Mouse (Mus musculus) embryonic facial prominence, embryonic 10.5 days (tissue): Measurements from ENCODE around the gene Bivm. TPM values are rescaled to one million over a fixed set of nuclear protein-coding genes. Genes with fewer than 3 reads are reported as not detected.

Experiments used
- DNase-seq: peaks from one replicate; pipeline ENCODE4 v3.0.0-alpha.2; 2017; ENCODE audit warnings: low spot score
- H3K27ac ChIP-seq: fragments of 300-500 bp; sonication (generic); replicated peaks from 2 replicates; pipeline ENCODE4 v1.5.1; 2016; ENCODE audit warnings: mild to moderate bottlenecking
- H3K27me3 ChIP-seq: fragments of 300-500 bp; sonication (generic); replicated peaks from 2 replicates; pipeline ENCODE4 v1.6.1; 2016; ENCODE audit warnings: low read depth, mild to moderate bottlenecking; ENCODE audit not compliant: poor library complexity, severe bottlenecking
- H3K36me3 ChIP-seq: fragments of 300-500 bp; sonication (generic); replicated peaks from 2 replicates; pipeline ENCODE4 v1.6.1; 2016; ENCODE audit warnings: mild to moderate bottlenecking, moderate library complexity
- H3K4me1 ChIP-seq: fragments of 300-500 bp; sonication (generic); 2 replicates; pipeline ENCODE4 v1.6.1; 2016
- H3K4me3 ChIP-seq: fragments of 300-500 bp; sonication (generic); 2 replicates; pipeline ENCODE4 v1.5.1; 2016; ENCODE audit warnings: mild to moderate bottlenecking, moderate library complexity
- H3K9me3 ChIP-seq: fragments of 300-500 bp; sonication (generic); 2 replicates; pipeline ENCODE4 v1.6.1; 2016; ENCODE audit warnings: mild to moderate bottlenecking
- WGBS: fragments of 180-500 bp; shearing (Covaris S2); methylation state at CpG from one replicate; pipeline ENCODE4 v1.1.7; 2016; 5-methylcytosine and 5-hydroxymethylcytosine counted together
- polyA plus RNA-seq: library from polyadenylated mRNA; unstranded; fragments of >200 nt; fragmentation: Nextera tagmentation; extraction: Ambion mirVana; gene quantifications from 2 replicates; pipeline ENCODE4 v1.2.1, GENCODE M21; 2016

The Bivm gene
- polyA plus RNA-seq: 25.4 and 26.6 TPM in 2 replicates

- under 1% methylated on average over 39 of the region's 39 CpGs for WGBS
- H3K4me3 ChIP-seq: peak within 1 kb of the TSS; percentile 78
Observed at GRCm38 (mm10) chr1:44118239-44119054, at the start of gene Bivm, which contains the start of gene Kdelc1. Bivm (plus strand) TSS chr1:44118957. Kdelc1 (minus strand) TSS chr1:44118808.

GRCm38 (mm10) chr1:44101448-44102225 lies 17.1 kb upstream of the Bivm start:
- peak overlapping the region; percentile 78 for H3K4me3 ChIP-seq
- no peaks in the 10 kb centered on the region for H3K27me3 ChIP-seq
- H3K27ac ChIP-seq: peak overlapping the region; percentile 93
- H3K4me1 ChIP-seq: peaks cover 13% of the 10 kb centered on the region
- peaks cover 43% of the 10 kb centered on the region for H3K36me3 ChIP-seq
- no peaks in the 10 kb centered on the region for H3K9me3 ChIP-seq
- peak; percentile 59 for DNase-seq
- WGBS: under 1% methylated on average over 55 of the region's 55 CpGs

More at GRCm38 (mm10) chr1:44118239-44119054, at the start of gene Bivm, which contains the start of gene Kdelc1:
- peaks cover 21% of the 10 kb centered on the region for H3K4me1 ChIP-seq
- H3K9me3 ChIP-seq: no peaks in the 10 kb centered on the region
- DNase-seq: peak; percentile 93
- H3K36me3 ChIP-seq: peaks cover 43% of the 10 kb centered on the region
- H3K27me3 ChIP-seq: no peaks in the 10 kb centered on the region
- peak within 1 kb of the TSS; percentile 95 for H3K27ac ChIP-seq

DNA sequence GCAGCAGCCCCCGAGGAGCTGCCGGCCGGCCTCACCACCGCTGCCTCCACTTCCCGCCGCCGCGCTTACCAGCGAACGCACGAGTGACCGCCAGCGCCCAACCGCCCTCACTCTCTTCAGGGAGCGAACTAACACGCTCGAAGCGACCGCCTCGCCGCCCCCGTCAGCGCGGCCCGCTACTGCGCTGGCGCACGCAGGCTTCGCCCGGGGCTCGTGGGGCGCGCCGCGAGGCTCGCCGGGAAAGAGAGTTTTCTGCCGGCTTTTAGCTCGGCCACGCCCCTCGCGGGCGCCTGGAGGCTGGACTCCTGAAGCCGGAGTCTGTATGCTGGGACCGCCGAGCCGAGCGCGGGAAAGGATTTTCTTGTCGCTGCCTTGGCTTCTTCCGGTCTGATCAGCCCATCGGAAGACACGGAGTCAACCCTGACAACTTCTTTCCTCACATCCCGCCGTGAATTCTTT lies 16.5 kb upstream of the Bivm start, which contains the start of gene Tex30:
TSS of gene Tex30 (minus strand) at position 183 of the 459 bp plus-strand sequence.
- Histone ChIP-seq H3K27ac (peak within 1 kb of the TSS; percentile 93), H3K4me3 (peak within 1 kb of the TSS; percentile 78), H3K36me3 (peaks cover 43% of the 10 kb centered on the region), H3K27me3 (no peaks in the 10 kb centered on the region), H3K4me1 (peaks cover 13% of the 10 kb centered on the region), H3K9me3 (no peaks in the 10 kb centered on the region)
- peak; percentile 97 for DNase-seq
- under 1% methylated on average over 55 of the region's 55 CpGs for WGBS

DNA sequence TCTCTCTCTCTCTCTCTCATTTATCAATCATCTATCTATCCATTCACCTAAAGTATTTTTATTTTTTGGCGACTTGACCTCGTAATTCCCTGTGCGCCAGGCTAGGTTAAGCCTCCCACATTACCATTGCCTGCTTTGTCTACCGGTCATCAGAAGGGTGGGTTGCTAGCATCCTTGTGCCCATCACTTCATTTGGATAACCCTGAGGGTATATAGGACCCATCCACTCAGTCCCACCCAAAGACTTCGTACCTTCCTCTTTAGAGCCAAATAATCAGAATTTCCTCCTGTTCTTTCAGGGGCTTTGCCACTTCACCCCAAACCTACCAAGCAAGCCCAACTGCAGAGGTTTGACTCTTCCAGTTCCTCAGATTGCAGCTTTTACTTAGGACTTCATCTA lies 15.8 kb upstream of the Bivm start:
- WGBS: 15% methylated on average over 5 of the region's 5 CpGs
- peak overlapping the region; percentile 93 for H3K27ac ChIP-seq
- peaks cover 13% of the 10 kb centered on the region for H3K4me1 ChIP-seq
- DNase-seq: peak; percentile 21
- H3K36me3 ChIP-seq: peaks cover 43% of the 10 kb centered on the region
- H3K27me3 ChIP-seq: no peaks in the 10 kb centered on the region
- H3K4me3 ChIP-seq: peak overlapping the region; percentile 78
- no peaks in the 10 kb centered on the region for H3K9me3 ChIP-seq

DNA sequence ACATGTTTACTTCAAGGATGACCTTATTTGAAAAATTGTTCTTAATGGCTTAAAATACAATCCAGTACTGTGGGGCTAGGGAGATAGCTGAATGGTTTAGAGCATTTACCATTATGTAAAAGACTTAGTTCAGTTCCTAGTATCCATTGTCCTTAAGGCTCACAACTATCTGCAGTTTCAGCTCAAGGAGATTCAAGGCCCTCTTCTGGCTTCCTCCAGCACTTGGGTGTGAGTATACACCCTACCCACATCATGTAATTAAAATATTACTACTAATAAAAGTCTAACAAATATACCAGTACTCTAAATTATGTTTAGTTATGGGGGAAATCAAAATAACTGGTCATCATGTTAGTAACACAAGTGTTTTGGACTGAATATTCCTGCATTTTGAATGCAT lies 1.2 kb upstream of the Bivm start:
- DNase-seq: no peak
- H3K9me3 ChIP-seq: no peaks in the 10 kb centered on the region
- peak overlapping the region; percentile 95 for H3K27ac ChIP-seq
- H3K4me1 ChIP-seq: peaks cover 21% of the 10 kb centered on the region
- H3K36me3 ChIP-seq: peaks cover 46% of the 10 kb centered on the region
- H3K27me3 ChIP-seq: no peaks in the 10 kb centered on the region
- peak overlapping the region; percentile 78 for H3K4me3 ChIP-seq

- peaks cover 21% of the 10 kb centered on the region for H3K4me1 ChIP-seq
- under 1% methylated on average over 43 of the region's 43 CpGs for WGBS
- H3K4me3 ChIP-seq: peak overlapping the region; percentile 78
- H3K36me3 ChIP-seq: peaks cover 43% of the 10 kb centered on the region
- peak overlapping the region; percentile 95 for H3K27ac ChIP-seq
- peak; percentile 89 for DNase-seq
- H3K27me3 ChIP-seq: no peaks in the 10 kb centered on the region
- no peaks in the 10 kb centered on the region for H3K9me3 ChIP-seq
Observed at GRCm38 (mm10) chr1:44119201-44120073, 680 bp downstream of the Bivm start.

DNA sequence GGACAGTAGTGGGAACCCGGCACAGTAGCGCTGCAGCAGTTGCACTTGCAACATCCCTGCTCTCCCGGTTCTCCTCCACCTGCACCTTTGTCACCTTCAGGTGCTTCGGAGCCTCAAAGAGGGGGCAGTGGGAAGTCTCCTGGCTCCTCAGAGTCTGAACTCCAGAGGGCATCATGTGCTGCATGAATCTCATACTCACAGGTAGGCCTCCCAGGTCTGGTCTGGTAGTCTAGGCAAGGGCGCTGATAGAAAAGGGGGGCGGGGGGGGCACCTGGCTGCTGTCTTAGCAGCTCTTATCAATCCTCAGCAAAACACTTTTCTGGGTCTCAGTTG lies 1.3 kb downstream of the Bivm start:
- Histone ChIP-seq H3K4me1 (peaks cover 21% of the 10 kb centered on the region), H3K36me3 (peaks cover 43% of the 10 kb centered on the region), H3K9me3 (no peaks in the 10 kb centered on the region), H3K4me3 (peak overlapping the region; percentile 78), H3K27ac (peak overlapping the region; percentile 95), H3K27me3 (no peaks in the 10 kb centered on the region)
- no peak for DNase-seq
- 3% methylated on average over 6 of the region's 6 CpGs for WGBS

- WGBS: 85% methylated on average over 3 of the region's 3 CpGs
- Histone ChIP-seq H3K27ac (no peak overlapping the region), H3K4me3 (no peak overlapping the region), H3K36me3 (peaks cover 47% of the 10 kb centered on the region), H3K27me3 (no peaks in the 10 kb centered on the region), H3K9me3 (no peaks in the 10 kb centered on the region), H3K4me1 (peaks cover 21% of the 10 kb centered on the region)
- DNase-seq: no peak
Observed at GRCm38 (mm10) chr1:44122256-44122655, 3.5 kb downstream of the Bivm start.

- peaks cover 79% of the 10 kb centered on the region for H3K36me3 ChIP-seq
- peaks cover 7% of the 10 kb centered on the region for H3K4me1 ChIP-seq
- no peaks in the 10 kb centered on the region for H3K9me3 ChIP-seq
- no peak for DNase-seq
- WGBS: 92% methylated on average over 4 of the region's 4 CpGs
- no peak overlapping the region for H3K4me3 ChIP-seq
- no peaks in the 10 kb centered on the region for H3K27me3 ChIP-seq
- H3K27ac ChIP-seq: no peak overlapping the region
Observed at GRCm38 (mm10) chr1:44125590-44125989, 6.8 kb downstream of the Bivm start.

- Histone ChIP-seq H3K36me3 (peaks cover 79% of the 10 kb centered on the region), H3K9me3 (no peaks in the 10 kb centered on the region), H3K4me1 (no peaks in the 10 kb centered on the region), H3K4me3 (no peak overlapping the region), H3K27ac (no peak overlapping the region), H3K27me3 (no peaks in the 10 kb centered on the region)
- 90% methylated on average over 4 of the region's 4 CpGs for WGBS
- no peak for DNase-seq
Observed at GRCm38 (mm10) chr1:44129929-44130581, 11.3 kb downstream of the Bivm start.

DNA sequence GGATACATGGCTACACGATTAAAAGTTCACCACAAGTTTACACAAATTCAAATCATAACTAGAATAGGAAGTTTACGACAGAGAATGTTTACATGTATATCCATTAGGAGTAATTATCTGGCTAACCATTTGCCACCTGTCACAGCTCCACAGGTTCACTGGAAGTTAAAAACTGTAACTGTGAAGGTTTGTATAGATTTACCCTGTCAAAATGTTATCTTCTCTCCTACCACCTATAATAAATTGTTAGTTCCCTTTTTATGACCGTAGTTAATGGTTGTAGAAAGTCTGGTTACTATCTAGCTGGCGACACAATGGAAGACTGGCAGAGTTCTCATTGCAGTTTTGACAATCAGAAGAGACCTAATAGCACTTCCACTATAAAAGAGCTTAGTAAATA lies 21.5 kb downstream of the Bivm start:
- Histone ChIP-seq H3K9me3 (no peaks in the 10 kb centered on the region), H3K36me3 (peaks cover 68% of the 10 kb centered on the region), H3K27me3 (no peaks in the 10 kb centered on the region), H3K4me3 (no peak overlapping the region), H3K4me1 (no peaks in the 10 kb centered on the region), H3K27ac (no peak overlapping the region)
- DNase-seq: no peak
- 86% methylated on average over 4 of the region's 4 CpGs for WGBS
